Mouse (Mus musculus): Measurements from ENCODE around the gene Oprd1.

DNA sequence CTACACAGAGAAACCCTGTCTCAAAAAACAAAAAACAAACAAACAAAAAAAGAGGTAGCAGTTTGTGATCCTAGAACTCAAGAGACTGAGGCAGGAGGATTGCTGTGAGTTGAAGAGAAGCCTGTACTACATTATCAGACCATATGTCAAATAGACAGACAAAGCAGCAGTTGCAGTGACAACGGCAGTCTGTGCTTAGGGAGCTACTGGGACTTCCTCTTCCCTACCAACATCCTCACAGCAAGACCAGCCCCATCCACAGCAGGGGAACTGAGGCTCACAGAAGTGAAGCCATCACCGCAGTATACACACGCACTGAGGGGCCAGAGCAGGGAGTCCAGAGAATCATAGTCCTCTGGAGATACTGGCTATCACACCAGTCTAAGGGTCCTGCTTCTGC lies 78.7 kb downstream of the Oprd1 start:
- TF ChIP-seq CTCF (conservative IDR thresholded peaks at IDR 0.05; ENCODE audit: insufficient read depth, insufficient read length, low read depth, low read length), result no peak
- TF ChIP-seq POLR2A (IDR thresholded peaks at IDR 0.05; ENCODE audit: low read depth, low read length), result no peak

Measured in kidney, adult 2 months (tissue).